ENCODE assay signal across 8 mouse cellular contexts in genomic region chr4:40774279-40775259, GRCm38 (mm10). TPM values are rescaled to one million over a fixed set of nuclear protein-coding genes. Genes with fewer than 3 reads are reported as not detected.
A peak's percentile ranks its signal among the peaks of the same experiment; 100 is the strongest.
DNase-seq lines count a peak whose midpoint lies in the region; ATAC-seq lines count a peak whose summit lies in the region.

No protein-coding gene starts in this region.

- H3K9ac ChIP-seq in hindbrain, embryonic 12.5 days = no peak overlapping the region

- ATAC-seq in hindbrain, embryonic 12.5 days (ENCODE audit: low FRiP score) = peak; percentile 59; the same call in 1 of the 2 replicates
- ATAC-seq in megakaryocyte, adult 5-6 weeks (ENCODE audit: poor library complexity, severe bottlenecking) = peak; percentile 74

- peak; percentile 85 for DNase-seq in NIH3T3 (ENCODE audit: low read depth)
- peak; percentile 30 for DNase-seq in cerebellum, adult 8-10 months
- DNase-seq in frontal cortex, postnatal 10 days (ENCODE audit: low spot score in 2 of 2) = peak; percentile 20 to 56
- DNase-seq in layer of hippocampus, postnatal 36 days = peak; percentile 28 to 34
- DNase-seq in right cerebral cortex, postnatal 10 days (ENCODE audit: low spot score in 2 of 2) = peak; percentile 62 to 81
- peak; percentile 74 for DNase-seq in urinary bladder, postnatal 25 days (ENCODE audit: low spot score)

- H3K27me3 ChIP-seq in hindbrain, embryonic 12.5 days = 0 out of 2 replicates have a peak, but pooled peaks cover 2% of the 10 kb centered on the region

- H3K4me3 ChIP-seq in hindbrain, embryonic 12.5 days = no peak overlapping the region

- H3K4me1 ChIP-seq in hindbrain, embryonic 12.5 days = 0 out of 2 replicates have a peak, but pooled peaks cover 7% of the 10 kb centered on the region

- WGBS in hindbrain, embryonic 12.5 days = 20% methylated on average over 12 of the region's 12 CpGs

- H3K9me3 ChIP-seq in hindbrain, embryonic 12.5 days (replicated peaks) = no peaks in the 10 kb centered on the region

- no peak overlapping the region; the same call in 1 of the 2 replicates for H3K27ac ChIP-seq in hindbrain, embryonic 12.5 days

- H3K36me3 ChIP-seq in hindbrain, embryonic 12.5 days = no peaks in the 10 kb centered on the region

- peak overlapping the region; percentile 32 for H3K4me2 ChIP-seq in hindbrain, embryonic 12.5 days (replicated peaks)

RNA-seq across cellular contexts. Expression of gene Smu1, which starts 16.8 kb away (rescaled TPM):
- polyA plus RNA-seq in hindbrain, embryonic 12.5 days (2016; fragmentation: Nextera tagmentation; extraction: Ambion mirVana) = 135 and 137 TPM in 2 replicates
- total RNA-seq in layer of hippocampus, postnatal 36 days (2021) = 10 to 100 TPM; 51.4 to 55.3 TPM
- 56.4 and 66.7 TPM in 2 replicates for total RNA-seq in megakaryocyte, adult 5-6 weeks (2015)
- 94.9 and 100 TPM in 2 replicates for total RNA-seq in megakaryocyte, adult 5-6 weeks (2017)

RNA-seq across cellular contexts. Expression of gene Dnaja1, which starts 52.6 kb away (rescaled TPM):
- polyA plus RNA-seq in hindbrain, embryonic 12.5 days (2016; fragmentation: Nextera tagmentation; extraction: Ambion mirVana) = 654 and 704 TPM in 2 replicates
- total RNA-seq in layer of hippocampus, postnatal 36 days (2021) = 100 to 1,000 TPM; 368 to 372 TPM
- 85.6 and 91.8 TPM in 2 replicates for total RNA-seq in megakaryocyte, adult 5-6 weeks (2015)
- total RNA-seq in megakaryocyte, adult 5-6 weeks (2017) = 209 and 223 TPM in 2 replicates

Comparison
In these comparisons a context has a peak if more than half of its experiments do, and no peak if none do; other contexts are left out.
1. DNase-seq: peak in every context shown above with its lines; median percentile 85 in NIH3T3; 74 in urinary bladder, postnatal 25 days; 72 in right cerebral cortex, postnatal 10 days; 38 in frontal cortex, postnatal 10 days; 31 in layer of hippocampus, postnatal 36 days; 30 in cerebellum, adult 8-10 months.